Mouse (Mus musculus): Measurements from ENCODE around the gene Paxip1.

Paxip1 gene

DNA sequence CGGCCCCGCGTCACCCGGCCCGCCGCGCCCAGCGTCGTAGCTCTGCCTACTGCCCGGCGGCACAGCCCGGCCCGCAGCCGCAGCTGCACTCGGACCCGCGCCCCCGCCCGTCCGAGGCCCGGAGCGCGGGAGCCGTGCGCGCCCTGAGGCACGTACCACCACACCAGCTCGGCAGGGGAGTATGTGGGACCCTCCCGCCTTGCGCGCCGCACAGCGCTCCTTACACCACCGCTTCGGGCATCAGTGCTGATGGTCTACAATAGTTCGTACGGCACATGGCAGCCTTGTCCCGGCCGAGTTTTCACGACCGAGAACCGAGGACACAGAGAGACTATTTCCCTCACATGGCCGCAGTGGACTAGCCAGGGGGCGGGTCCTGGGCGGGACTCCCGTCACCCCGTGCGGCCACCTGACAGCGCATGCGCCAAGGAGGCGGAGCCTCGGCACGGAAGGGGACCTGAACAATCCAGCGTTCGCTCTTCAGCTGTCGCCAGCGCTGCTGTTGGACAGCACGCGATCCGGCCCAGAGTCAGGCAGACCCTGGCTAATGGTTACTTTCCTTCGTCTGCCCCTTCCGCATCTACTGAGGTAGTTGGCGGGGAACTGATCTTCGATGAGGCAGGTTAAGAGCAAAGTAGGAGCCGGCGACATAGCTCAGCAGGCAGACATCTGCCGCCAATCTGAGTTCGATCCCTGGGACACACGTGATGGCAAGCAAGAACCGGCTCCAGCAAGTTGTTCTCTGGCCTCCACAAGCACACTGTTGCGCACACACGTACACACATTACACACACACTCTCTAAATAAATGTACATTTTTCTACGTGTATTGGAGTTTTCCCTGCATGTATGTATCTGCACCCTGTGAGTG, at the start of gene Paxip1:
Gene Paxip1, minus strand, starts transcription at position 389 of the 870 bp plus-strand sequence.
- DNase-seq (ENCODE audit: low spot score in 2 of 2): peak; percentile 91 to 95

DNA sequence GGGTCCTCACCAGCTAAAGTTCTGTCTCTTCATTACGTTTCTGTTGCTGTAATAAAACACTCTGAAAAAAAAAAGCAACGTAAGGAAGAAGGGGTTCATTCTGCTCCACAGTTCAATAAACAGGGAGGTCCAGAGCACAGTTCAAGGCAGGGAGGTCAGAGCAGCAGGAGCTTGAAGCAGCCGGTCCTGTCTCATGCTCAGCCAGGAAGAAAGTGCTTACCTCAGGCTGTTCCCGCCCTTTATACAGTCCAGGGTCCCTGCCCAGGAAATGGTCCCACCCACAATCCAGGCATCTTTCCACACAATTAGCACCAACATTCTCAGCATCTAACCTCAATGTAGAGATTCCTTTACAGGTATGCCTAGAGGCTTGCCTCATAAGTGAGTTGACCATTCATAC, 46.6 kb upstream of the Paxip1 start:
- DNase-seq (ENCODE audit: low spot score in 2 of 2): no peak

DNA sequence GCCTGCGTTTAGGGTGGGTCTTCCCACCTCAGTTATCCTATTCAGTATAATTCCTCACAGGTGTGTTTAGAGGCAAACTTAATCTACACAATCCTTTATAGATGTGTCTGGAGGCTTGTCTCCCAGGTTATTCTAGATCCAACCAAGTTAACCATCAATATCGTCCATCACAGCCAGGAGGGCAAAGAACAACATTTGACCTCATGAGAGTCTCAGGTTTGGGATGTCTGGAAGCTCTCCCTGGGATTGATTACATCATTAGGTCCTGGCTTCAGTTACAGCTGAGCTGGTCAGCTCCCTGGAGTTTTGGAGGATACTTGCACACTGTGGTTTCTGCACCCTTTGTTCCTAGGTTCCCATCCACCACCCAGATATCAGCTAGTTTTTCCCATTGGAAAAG, 43.6 kb upstream of the Paxip1 start:
- no peak for DNase-seq (ENCODE audit: low spot score in 2 of 2)

DNA sequence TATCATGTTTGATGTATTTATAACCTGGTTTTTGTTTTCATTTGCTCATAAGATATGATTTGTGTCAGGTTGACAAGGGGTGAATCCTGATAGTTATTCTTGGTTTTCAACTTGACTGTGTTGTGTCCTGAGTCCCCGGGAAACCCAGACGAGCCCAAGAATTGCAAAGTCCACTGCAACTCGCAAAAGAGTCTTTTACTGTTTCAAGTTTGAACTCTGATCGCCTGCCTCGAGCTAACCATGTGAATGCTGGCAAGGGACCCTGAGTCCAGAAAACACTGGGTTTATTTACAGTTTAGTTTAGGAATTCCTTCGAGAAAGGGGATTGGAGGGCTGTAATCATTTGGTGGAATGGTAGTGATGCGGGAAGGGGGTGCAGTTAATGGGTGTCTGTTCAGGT, 36.5 kb upstream of the Paxip1 start:
- no peak for DNase-seq (ENCODE audit: low spot score in 2 of 2)

- DNase-seq (ENCODE audit: low spot score in 2 of 2): no peak
Measured at GRCm38 (mm10) chr5:27821161-27821560, 29.7 kb upstream of the Paxip1 start.

DNA sequence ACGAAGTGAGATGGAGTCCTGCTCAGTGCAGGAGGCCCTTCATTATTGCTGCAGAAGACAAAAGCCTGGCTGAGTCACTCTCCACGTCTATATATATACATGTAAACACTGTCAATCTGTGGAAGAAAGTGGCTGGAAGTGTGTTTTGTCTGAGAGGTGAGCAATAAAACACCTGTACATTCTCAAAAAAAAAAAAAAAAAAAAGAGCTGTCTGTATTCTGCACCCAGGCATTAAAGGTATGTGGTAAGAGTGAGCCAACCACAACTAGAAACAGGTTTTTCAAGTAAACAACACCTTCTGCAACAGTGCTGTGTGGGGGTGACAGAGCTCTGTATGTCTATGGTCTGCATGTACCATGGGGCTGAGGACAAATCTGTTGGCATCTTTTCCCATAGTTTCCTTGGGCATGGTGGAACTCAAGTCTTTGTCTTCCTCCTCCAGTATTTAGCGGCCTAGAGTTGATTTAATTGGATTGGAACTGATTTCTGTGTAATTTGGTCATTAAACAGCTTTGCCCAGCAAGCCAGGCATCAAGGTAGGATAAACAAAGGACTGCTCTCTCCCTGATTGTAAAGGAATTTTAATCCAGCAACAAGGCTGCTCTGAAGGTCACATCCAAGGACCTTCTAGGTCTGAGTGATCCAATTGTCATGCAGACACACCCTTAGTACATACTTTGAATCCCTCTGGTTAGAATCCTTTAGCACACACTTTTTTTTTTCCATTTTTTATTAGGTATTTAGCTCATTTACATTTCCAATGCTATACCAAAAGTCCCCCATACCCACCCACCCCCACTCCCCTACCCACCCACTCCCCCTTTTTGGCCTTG, 27.6 kb upstream of the Paxip1 start:
- no peak for DNase-seq (ENCODE audit: low spot score in 2 of 2)

DNA sequence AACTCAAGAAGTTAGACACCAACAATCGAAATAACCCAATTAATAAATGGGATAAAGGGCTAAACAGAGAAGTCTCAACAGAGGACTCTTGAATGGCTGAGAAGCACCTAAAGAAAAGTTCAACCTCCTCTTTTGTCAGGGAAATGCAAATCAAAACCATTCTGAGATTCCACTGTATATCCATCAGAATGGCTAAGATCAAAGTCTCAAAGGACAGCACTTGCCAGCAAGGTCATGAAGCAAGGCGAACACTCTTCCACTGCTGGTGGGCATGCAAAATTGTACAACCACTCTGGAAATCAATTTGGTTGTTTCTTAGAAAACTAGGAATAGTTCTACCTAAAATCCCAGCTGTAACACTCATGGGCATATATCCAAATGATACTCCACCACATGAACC, 22.8 kb upstream of the Paxip1 start:
- no peak for DNase-seq (ENCODE audit: low spot score in 2 of 2)

- peak; percentile 53 to 63 for DNase-seq (ENCODE audit: low spot score in 2 of 2)
Measured at GRCm38 (mm10) chr5:27793923-27794322, 2.4 kb upstream of the Paxip1 start.

GRCm38 (mm10) chr5:27792531-27793205, 1.2 kb upstream of the Paxip1 start:
- DNase-seq (ENCODE audit: low spot score in 2 of 2): no peak

DNA sequence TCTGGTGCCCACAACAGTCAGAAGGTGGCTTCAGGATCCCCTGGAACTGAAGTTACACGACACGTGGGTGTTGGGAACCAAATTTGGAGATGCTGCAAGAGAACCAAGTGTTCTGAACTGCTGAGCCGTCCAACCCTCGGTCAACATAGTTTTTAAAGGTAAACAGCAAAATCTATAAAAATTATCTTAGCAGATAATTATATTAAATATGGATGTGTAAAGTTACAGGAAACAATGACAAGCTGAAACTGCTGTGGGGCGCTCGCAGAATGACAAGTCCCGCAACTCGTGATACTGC, 631 bp upstream of the Paxip1 start:
- no peak for DNase-seq (ENCODE audit: low spot score in 2 of 2)

DNA sequence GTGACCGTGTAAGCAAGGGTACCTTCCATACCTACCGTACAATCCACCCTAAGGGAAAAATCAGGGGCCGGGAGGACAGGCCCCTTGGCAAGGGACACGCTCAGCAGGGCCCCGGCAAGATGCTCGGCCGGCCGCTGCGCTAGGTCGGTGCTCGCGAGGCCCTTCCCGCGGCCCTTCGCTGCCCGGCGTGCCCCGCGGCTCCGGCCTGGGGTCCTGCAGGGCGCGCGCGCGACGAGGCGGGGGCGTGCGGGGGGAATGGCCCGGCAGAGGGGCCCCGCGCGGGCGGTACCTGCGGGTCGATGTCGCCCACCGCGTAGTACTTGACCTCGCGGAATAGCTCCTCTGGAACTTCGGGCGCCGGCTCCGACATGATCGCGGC, 592 bp downstream of the Paxip1 start:
- DNase-seq (ENCODE audit: low spot score in 2 of 2): peak in 1 of 2 experiments; percentile 61

GRCm38 (mm10) chr5:27790086-27790909, 1.2 kb downstream of the Paxip1 start:
- no peak for DNase-seq (ENCODE audit: low spot score in 2 of 2)

- no peak for DNase-seq (ENCODE audit: low spot score in 2 of 2)
Measured at GRCm38 (mm10) chr5:27789586-27789985, 1.9 kb downstream of the Paxip1 start.

GRCm38 (mm10) chr5:27783381-27783780, 8.1 kb downstream of the Paxip1 start:
- no peak for DNase-seq (ENCODE audit: low spot score in 2 of 2)

DNA sequence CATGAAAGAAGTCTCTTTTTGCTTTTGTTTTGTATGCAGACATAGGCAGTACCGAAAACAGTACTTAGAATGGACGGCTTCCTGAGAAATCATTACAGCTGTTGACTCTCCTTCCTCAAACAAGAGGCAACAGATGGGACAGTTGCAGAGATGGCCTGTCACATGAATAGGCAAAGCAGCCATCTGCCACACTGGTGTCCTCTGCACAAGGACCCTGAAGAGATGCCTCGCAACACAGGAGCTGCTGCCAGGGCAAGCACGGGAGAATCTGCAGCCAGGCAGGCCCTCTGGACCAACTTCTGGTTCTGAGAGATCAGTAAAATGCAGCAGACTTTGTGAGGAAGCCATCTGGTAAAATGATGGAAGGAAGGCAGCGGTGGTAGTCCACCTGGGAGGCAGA, 23.5 kb downstream of the Paxip1 start:
- DNase-seq (ENCODE audit: low spot score in 2 of 2): no peak

GRCm38 (mm10) chr5:27765780-27766179, 25.7 kb downstream of the Paxip1 start:
- no peak for DNase-seq (ENCODE audit: low spot score in 2 of 2)

GRCm38 (mm10) chr5:27744944-27745343, 46.5 kb downstream of the Paxip1 start:
- no peak for DNase-seq (ENCODE audit: low spot score in 2 of 2)

DNA sequence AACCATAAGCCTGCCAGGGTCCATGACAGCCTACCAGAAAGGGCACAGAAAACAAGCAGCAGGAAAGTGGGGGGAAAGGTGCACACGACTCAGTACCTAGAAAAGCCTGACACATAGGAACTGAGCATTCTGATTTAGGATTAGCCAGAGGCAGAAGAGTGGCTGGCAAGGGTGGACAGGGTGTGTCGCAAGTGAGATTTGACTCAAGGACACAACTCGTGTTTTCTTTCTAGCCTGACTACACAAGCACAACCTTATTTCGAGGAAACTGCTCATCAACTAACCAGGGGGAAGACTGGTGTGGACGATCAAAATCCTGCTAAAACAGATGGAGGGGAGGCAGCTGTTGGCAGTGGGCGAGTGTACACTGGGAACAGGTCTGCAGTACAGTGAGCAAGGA, 52.3 kb downstream of the Paxip1 start:
- no peak for DNase-seq (ENCODE audit: low spot score in 2 of 2)

DNA sequence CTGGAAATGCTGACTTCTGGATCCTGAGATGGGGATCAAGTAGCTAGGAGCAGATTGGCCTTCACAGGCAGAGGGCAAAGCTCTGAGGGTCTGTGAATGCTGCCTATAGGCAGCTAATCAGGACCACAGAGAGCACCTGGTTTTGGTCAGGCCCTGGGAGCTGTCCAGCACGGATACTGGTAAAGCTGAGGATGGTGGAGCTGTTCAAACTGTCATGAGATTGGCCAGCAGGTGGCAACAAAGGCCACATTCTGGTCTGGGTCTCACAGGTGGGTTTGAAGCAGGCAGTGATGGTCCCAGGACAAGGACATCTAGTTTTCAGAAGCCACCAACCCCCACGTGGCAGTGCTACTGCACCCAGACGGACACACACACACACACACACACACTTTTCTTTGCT, 54.3 kb downstream of the Paxip1 start:
- DNase-seq (ENCODE audit: low spot score in 2 of 2): no peak

DNA sequence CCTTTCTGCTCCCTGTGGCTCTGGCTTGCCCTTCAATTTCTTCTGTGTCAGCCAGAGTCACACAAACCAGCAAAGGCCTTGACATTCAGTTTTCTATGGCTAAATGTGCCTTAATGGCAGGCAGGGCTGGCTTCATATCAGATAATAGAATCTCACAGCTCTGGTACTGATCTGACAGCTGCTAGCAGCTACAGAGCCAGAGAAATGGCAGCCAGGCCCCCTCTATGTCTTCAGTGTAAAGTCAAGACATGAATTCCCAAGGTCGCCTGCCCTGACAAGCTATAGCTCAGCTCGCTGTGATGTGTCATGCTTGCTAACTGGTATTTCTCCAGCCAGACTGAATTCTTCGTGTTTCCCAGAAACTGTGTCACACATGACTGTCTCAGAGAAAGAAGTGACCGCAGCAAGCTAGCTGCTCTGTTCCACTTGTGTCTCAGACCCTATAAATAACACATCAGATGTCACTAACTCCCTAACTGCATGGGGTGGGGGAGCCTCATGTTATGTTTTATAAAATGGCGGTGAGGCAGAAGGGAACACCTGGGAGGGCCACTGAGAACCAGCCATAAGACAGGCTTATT, 59.1 kb downstream of the Paxip1 start:
- no peak for DNase-seq (ENCODE audit: low spot score in 2 of 2)

GRCm38 (mm10) chr5:27731392-27731791, 60.1 kb downstream of the Paxip1 start:
- DNase-seq (ENCODE audit: low spot score in 2 of 2): no peak

Measured in frontal cortex, postnatal 14 days (tissue).